Mouse (Mus musculus): ENCODE data around the gene Ubr1. TPM values are rescaled to one million over a fixed set of nuclear protein-coding genes. Genes with fewer than 3 reads are reported as not detected.
"Not testable (repeated sequence)": the region's sequence is repeated elsewhere in the genome, so short reads cannot be mapped to it uniquely, and the experiment has no call there.

Gene Ubr1
- 10 to 100 TPM; 40.6 to 46.5 (median 44.4) TPM for total RNA-seq (2022)

GRCm38 (mm10) chr2:120970559-120971080, at the start of gene Ubr1:
TSS of gene Ubr1 (minus strand) at chr2:120970715.
- DNase-seq (ENCODE audit: low spot score in 2 of 2) = peak; percentile 66 to 80

DNA sequence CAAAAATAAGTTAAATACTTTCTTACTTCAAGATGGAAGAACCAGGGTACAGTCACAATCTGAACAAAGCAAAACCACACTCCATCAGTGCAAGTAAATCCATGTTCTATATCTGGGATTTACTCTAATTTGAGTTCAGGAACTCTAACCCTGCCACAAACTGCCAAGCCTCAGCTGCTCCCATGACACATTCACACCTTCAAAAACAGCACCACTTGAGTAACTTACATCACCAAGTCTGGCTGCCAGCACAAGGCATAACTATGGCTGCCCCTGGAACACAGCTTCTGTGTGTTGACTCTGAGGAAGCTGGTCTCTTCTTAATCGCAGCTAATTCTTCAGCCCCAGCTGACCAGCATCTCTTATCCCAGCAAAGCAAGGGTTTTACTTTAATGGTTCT, 46.6 kb upstream of the Ubr1 start:
- no peak for DNase-seq (ENCODE audit: low spot score in 2 of 2)

GRCm38 (mm10) chr2:121016226-121016625, 45.7 kb upstream of the Ubr1 start:
- DNase-seq (ENCODE audit: low spot score in 2 of 2) = no peak

DNA sequence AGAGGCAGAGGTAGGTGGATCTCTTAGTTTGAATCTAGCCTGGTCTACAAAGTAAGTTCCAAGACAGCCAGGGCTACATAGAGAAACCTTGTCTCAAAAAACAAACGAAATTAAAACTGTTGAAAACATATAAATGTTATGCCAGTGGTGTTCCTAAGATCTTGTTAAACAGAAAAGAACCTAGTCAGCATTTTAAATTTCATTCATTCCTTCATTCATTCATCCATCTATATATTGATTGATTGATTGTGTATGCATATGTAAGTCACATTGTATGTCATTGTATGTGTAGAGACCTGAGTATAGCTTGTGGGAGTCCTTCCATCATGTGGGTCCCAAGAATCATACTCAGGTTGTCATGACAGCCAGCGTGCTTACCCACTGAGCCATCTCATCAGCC, 45.0 kb upstream of the Ubr1 start:
- DNase-seq (ENCODE audit: low spot score in 2 of 2) = no peak

GRCm38 (mm10) chr2:121012676-121013075, 42.2 kb upstream of the Ubr1 start:
- no peak for DNase-seq (ENCODE audit: low spot score in 2 of 2)

- no peak for DNase-seq (ENCODE audit: low spot score in 2 of 2)
Measured at GRCm38 (mm10) chr2:121009071-121009677, 38.7 kb upstream of the Ubr1 start.

DNA sequence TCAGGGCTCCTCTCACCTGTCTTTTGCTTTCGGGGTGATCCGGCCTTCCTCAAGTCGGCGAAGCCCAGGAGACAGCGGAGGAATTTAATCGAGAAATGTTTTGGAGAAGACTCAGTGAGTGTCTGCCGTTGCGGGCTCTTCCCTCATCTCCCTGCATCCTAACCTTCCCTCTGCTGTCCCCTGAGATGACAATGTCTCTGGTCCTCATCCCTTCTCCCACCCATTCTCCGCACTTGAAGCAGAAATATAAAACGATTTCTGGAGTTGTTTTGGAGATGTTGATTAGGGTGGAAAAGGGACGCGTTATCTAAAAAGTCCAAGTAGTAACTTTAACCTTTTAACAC, 38.1 kb upstream of the Ubr1 start:
- no peak for DNase-seq (ENCODE audit: low spot score in 2 of 2)

DNA sequence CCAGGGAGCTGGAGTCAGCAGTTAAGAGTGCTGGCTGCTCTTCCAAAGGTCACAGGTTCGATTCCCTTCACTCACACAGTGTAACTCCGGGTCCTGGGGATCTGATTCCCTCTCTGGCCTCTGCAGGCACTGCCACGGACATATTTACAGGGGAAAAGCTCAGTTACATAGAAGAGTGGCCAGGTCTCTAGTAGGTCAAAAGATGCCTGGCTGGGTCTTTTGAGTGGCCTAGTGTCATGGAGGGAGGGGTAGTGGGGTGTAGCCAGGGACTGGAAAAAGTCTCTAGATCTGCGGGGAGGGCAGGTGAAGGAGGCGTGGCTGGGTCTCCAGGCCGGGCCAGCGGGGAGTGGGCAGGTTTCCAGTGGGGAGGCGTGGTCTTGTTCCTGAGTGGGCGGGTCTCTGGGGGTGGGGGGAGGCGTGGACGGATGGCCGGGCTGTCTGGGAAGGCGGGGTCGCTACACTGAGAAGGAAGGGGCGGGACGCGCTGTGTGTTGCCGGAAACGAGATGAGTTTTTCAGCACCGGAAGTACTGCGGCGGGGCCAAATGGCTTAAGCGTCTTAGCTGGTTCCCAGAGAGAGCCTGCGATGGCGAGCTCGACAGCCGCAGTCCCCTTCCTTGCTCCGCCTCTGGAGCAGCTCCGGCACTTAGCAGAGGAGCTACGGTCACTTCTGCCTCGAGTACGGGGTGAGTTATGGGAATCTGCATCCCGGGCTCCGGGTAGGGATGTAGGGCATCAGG, 37.6 kb upstream of the Ubr1 start, which contains the start of gene Ccndbp1:
Gene Ccndbp1 (plus strand): TSS at position 479 of the 739 bp plus-strand sequence.
- DNase-seq (ENCODE audit: low spot score in 2 of 2) = peak; percentile 70 to 80

DNA sequence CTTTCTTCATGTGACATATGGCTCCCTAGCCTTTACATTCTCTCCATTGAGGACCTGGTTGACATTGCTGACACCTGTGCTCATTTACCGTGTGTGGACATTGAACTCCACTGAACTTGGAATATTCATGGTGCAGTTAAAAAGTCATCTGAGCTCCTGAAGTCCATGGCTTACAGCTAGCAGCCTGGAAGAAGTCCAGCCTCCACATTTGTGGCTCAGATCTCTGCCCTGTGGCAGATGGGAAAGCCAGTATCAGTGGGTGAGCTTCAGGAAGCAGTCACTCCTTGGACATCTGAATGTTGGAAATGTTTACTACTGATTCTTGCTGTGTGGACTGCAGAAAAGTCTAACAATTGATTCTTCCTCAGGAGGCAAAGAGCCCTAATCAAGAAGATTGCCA, 36.5 kb upstream of the Ubr1 start:
- no peak for DNase-seq (ENCODE audit: low spot score in 2 of 2)

- DNase-seq (ENCODE audit: low spot score in 2 of 2) = no peak
Measured at GRCm38 (mm10) chr2:121004018-121004811, 33.7 kb upstream of the Ubr1 start.

DNA sequence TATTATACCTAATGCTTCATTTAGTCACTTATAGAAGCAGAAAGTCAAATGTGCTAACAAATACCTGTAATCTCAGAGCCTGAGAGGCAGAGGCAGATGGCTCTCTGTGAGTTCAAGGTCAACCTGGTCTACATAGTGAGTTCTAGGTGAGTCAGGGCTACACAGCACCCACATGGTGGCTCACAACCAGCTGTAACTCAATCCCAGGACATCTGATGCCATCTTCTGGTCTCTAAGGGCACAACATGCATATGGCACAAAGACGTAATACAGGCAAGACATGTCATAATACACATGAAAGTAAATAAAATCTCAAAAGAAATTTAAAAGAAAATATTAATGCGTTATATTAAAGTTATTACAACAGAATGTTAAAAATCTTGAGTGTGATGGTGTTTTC, 33.1 kb upstream of the Ubr1 start:
- DNase-seq (ENCODE audit: low spot score in 2 of 2) = no peak

DNA sequence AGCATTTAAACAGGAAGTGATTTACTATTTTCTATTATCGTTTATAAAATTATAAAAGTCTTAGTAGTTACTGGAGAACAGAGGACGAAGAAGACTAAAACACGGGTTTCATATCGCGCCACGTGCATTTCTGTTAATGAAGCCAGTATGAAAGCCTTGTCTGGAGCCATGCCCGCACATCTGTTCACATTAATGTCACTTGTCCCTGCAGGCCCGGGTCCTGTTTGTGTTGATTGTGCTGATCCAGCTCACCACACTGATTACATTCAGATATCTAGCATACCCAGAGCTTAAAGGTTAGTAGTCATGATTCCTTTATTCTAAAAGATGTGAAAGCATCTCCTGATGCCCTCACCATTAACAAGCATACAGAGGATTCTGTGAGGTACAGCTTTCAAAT, 28.3 kb upstream of the Ubr1 start:
- no peak for DNase-seq (ENCODE audit: low spot score in 2 of 2)

GRCm38 (mm10) chr2:120996607-120997006, 26.1 kb upstream of the Ubr1 start:
- DNase-seq (ENCODE audit: low spot score in 2 of 2) = not testable (repeated sequence)

- DNase-seq (ENCODE audit: low spot score in 2 of 2) = no peak
Measured at GRCm38 (mm10) chr2:120991196-120991595, 20.7 kb upstream of the Ubr1 start.

- no peak for DNase-seq (ENCODE audit: low spot score in 2 of 2)
Measured at GRCm38 (mm10) chr2:120985241-120985640, 14.7 kb upstream of the Ubr1 start.

- DNase-seq (ENCODE audit: low spot score in 2 of 2) = no peak
Measured at GRCm38 (mm10) chr2:120983611-120984010, 13.1 kb upstream of the Ubr1 start.

DNA sequence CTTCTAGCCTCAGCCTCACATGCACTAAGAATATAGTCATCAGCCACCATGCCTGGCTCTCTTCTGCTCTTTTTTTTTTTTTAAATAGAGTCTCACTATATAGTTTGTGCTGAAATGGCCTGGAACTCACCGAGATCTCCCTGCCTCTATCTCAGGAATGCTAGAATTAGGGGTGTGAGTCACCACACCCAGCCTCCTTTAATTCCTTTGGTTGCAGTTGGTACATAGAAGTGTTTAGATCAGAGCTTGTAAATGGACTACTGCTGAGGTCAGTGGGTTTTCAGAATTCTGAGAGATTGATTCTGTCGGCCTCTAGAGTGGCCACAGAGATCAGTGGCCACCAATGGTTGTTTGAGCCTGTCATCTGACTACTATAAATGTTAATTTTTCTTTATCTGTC, 10.3 kb upstream of the Ubr1 start:
- no peak for DNase-seq (ENCODE audit: low spot score in 2 of 2)

- no peak for DNase-seq (ENCODE audit: low spot score in 2 of 2)
Measured at GRCm38 (mm10) chr2:120979819-120980218, 9.3 kb upstream of the Ubr1 start.

DNA sequence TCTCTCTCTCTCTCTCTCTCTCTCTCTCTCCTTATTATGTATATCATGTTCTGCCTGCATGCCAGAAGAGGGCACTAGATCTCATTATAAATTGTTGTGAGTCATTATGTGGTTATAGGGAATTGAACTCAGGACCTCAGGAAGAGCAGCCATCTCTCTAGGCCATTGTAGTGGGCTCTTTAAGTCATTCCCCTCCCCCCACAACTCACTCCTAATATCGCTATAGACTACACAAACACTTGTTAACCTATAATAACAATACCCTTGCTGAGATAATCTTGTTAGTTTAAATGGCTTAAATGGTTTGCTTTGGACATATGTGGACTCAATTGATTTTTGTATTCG, 8.2 kb upstream of the Ubr1 start:
- no peak for DNase-seq (ENCODE audit: low spot score in 2 of 2)

DNA sequence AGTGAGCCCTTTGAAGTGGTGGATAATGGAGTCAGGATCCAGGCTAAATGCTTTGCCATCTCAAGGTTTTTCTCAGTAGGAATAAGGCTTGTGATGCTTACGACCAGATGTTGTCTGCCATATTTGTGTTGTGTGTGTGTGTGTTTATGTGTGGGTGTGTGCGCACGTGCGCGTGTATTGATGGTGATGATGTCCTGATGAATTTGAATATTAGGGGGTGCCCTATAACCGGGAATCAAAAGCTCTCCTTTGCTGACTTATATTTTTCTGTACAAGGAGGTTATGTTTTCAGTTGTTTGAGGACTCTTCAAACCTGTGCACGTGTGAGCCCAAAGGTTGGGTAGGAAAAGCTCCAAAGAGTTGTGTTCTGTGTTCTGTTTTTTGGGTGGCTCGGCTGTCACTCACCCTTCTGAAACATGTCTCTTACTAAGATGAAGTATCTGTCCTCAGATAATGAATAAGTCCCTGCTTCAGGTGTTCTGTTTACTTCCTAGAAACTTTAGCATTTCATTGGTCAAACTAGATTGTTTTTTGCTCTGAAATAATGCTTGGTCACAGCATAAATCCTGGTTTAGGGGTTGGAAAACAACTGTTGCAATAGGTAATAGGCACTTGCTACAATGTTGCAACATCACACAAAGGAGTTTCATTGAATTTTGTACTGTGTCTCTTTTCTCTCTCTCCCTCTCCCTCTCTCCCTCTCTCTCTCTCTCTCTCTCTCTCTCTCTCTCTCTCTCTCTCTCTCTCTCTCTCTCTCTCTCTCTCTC, 7.6 kb upstream of the Ubr1 start:
- DNase-seq (ENCODE audit: low spot score in 2 of 2) = no peak

All from left cerebral cortex, adult 8-10 months (tissue).